Mouse (Mus musculus) stomach, postnatal 0 days (tissue): ENCODE data around the gene Rsc1a1.

Source experiments
- CTCF ChIP-seq: IDR thresholded peaks from 2 replicates; pipeline ENCODE4 v1.5.1; 2016; ENCODE audit warnings: antibody characterized with exemption, low read depth, mild to moderate bottlenecking, moderate library complexity
- EP300 ChIP-seq: optimal IDR thresholded peaks from 2 replicates; pipeline ENCODE3; 2016; ENCODE audit warnings: antibody characterized with exemption

DNA sequence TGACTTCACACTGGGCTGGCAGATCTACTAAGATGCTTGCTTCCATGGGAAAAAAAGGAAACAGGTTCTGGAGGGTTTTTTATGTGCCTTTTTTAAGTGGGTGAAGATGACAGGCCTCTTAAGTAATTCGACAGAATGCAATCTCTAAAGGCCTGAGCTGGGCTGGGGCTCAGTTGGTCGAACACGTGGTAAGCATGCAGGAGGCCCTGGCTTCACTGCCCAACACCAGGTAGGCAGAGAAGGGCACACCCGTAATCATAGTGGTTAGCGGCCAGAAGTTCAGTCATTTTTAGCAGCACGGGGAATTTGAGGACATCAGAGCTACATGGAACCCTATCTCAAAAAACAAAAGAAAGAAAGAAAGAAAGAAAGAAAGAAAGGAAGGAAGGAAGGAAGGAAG, 30.9 kb downstream of the Rsc1a1 start:
- TF ChIP-seq CTCF (no peak), EP300 (no peak)
